Mouse (Mus musculus): Measurements from ENCODE around the gene Rps12.

DNA sequence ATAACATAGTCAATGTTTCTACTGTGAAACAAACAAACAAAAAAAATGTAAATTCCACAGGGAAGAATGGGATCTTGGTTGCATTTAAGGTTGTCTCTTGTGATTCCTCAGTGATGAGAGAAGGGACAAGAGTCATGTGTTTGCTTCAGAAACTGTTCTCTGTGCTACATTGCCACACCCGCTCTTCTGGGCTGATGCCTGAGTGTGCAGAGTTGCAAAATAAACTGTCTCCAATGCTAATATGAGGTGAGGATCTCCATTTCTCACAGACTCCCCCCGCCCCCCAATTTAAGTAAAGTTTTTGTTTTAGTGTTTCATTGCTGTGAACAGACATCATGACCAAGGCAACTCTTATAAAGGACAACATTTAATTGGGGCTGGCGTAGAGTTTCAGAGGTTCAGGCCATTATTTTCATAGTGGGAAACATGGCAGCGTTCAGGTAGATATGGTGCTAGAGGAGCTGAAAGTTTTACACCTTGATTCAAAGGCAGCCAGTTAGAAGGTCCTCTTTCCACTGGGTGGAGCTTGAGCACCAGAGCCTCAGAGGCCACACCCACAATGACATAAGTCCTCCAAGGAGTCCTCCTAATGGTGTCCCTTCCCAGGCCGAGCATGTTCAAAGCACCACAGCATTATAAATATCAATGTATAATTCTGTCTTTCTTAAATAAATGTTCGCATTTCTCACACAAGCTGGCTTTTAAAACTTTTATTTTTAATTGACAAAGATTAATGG is 6.4 kb downstream of the Rps12 start:
- TF ChIP-seq CTCF (IDR thresholded peaks at IDR 0.05; ENCODE audit: low read depth) (no peak), EP300 (IDR thresholded peaks at IDR 0.05; ENCODE audit: low read depth) (no peak)
